Mouse (Mus musculus) embryonic facial prominence, embryonic 15.5 days (tissue): ENCODE results near the gene Wfdc15a. TPM values are rescaled to one million over a fixed set of nuclear protein-coding genes. Genes with fewer than 3 reads are reported as not detected.

Experiments used
- ATAC-seq: fragments of 200-750 bp; cut with Nextera tagmentation; 2 replicates; pipeline ENCODE4 v1.8.0; 2017; ENCODE audit warnings: low read depth, moderate TSS enrichment; ENCODE audit not compliant: insufficient number of reproducible peaks, low FRiP score, low TSS enrichment
- H3K27ac ChIP-seq: fragments of 300-500 bp; sonication (generic); replicated peaks from 2 replicates; pipeline ENCODE4 v1.5.1; 2015; ENCODE audit warnings: mild to moderate bottlenecking, inconsistent platforms
- H3K27me3 ChIP-seq: fragments of 300-500 bp; sonication (generic); 2 replicates; pipeline ENCODE4 v1.6.1; 2015; ENCODE audit warnings: inconsistent platforms
- H3K36me3 ChIP-seq: fragments of 300-500 bp; sonication (generic); 2 replicates; pipeline ENCODE4 v1.6.1; 2015; ENCODE audit warnings: mild to moderate bottlenecking, inconsistent platforms
- H3K4me1 ChIP-seq: fragments of 300-500 bp; sonication (generic); 2 replicates; pipeline ENCODE4 v1.6.1; 2015; ENCODE audit warnings: inconsistent platforms
- H3K4me2 ChIP-seq: fragments of 300-500 bp; sonication (generic); replicated peaks from 2 replicates; pipeline ENCODE4 v1.6.1; 2015; ENCODE audit warnings: mild to moderate bottlenecking, inconsistent platforms
- H3K4me3 ChIP-seq: fragments of 300-500 bp; sonication (generic); replicated peaks from 2 replicates; pipeline ENCODE4 v1.5.1; 2015; ENCODE audit warnings: mild to moderate bottlenecking, inconsistent platforms
- H3K9ac ChIP-seq: fragments of 300-500 bp; sonication (generic); 2 replicates; pipeline ENCODE4 v1.6.1; 2015; ENCODE audit warnings: inconsistent platforms
- H3K9me3 ChIP-seq: fragments of 300-500 bp; sonication (generic); replicated peaks from 2 replicates; pipeline ENCODE4 v1.6.1; 2016; ENCODE audit warnings: inconsistent platforms
- WGBS: fragments of 180-500 bp; shearing (Covaris S2); methylation state at CpG from one replicate; pipeline ENCODE4 v1.1.7; 2015; 5-methylcytosine and 5-hydroxymethylcytosine counted together
- polyA plus RNA-seq: library from polyadenylated mRNA; unstranded; fragments of >200 nt; fragmentation: Nextera tagmentation; extraction: Ambion mirVana; gene quantifications from 2 replicates; pipeline ENCODE4 v1.2.1, GENCODE M21; 2015

Gene Wfdc15a
- polyA plus RNA-seq, 1 experiment from 2014 or later = not detected

DNA sequence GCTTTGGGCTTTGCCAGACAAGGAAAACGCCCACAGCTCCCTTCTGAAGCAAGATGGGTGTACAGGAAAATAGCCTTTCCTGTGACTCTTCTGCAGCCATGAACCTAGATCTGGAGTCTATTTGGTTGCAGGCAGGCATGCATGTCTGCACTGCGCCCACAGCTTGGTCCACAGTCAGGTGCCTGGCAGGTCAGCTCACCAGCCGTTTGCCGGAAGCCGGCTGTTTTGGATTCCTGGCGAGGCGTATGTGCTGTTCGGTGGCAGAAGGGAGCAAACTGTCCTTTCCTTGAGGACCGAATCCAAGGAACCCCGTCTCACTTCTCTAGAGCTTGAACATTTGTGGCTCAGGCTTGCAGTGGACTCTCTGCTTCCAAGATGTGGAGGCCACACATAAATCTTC, 45.9 kb downstream of the Wfdc15a start:
- Histone ChIP-seq H3K4me3 (no peak overlapping the region), H3K27me3 (no peaks in the 10 kb centered on the region), H3K9ac (no peak overlapping the region), H3K4me1 (peaks cover 14% of the 10 kb centered on the region), H3K36me3 (peaks cover 12% of the 10 kb centered on the region), H3K9me3 (no peaks in the 10 kb centered on the region), H3K4me2 (no peak overlapping the region), H3K27ac (no peak overlapping the region)
- 94% methylated on average over 10 of the region's 10 CpGs for WGBS
- ATAC-seq = no peak

- no peak overlapping the region for H3K9ac ChIP-seq
- peaks cover 14% of the 10 kb centered on the region for H3K4me1 ChIP-seq
- ATAC-seq = no peak
- H3K27me3 ChIP-seq = no peaks in the 10 kb centered on the region
- H3K9me3 ChIP-seq = no peaks in the 10 kb centered on the region
- no peak overlapping the region for H3K4me3 ChIP-seq
- H3K27ac ChIP-seq = no peak overlapping the region
- H3K4me2 ChIP-seq = no peak overlapping the region
- 93% methylated on average over 11 of the region's 11 CpGs for WGBS
- peaks cover 12% of the 10 kb centered on the region for H3K36me3 ChIP-seq
Measured at GRCm38 (mm10) chr2:164152341-164152740, 47.6 kb downstream of the Wfdc15a start.

DNA sequence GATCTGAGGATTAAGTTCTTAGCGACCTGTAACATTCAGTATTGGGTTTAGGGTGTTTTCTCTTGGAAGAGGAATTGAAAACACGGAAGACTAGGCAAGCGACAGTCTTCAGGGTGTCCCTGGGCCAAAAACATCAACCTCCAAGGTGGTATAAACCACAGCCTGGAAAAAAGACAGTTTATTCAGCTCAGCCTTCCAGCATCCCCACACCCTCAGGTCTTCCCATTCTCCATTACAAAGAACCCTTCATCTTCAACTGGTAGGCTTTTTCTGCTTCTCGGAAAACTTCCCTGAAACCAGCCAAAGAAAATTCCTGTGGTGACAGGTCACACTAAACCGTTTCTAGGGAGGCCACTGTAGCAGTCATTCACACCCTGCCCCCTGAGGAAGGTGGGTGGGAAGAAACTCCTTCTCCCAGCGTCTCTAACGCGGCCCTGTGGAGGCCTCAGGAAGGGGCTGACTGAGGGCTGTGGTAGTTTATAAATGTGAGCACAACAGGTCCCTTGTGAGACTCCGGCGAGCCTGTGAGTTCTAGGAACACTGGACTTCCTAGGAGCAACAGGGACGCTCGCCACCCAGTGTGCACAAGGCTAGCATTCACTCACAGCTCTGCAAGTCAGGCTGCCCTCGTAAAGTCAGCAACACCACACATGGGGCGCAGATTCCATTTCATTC, 49.7 kb downstream of the Wfdc15a start:
- Histone ChIP-seq H3K9ac (no peak overlapping the region), H3K4me3 (no peak overlapping the region), H3K9me3 (no peaks in the 10 kb centered on the region), H3K27ac (peak overlapping the region; percentile 66), H3K27me3 (no peaks in the 10 kb centered on the region), H3K4me1 (peaks cover 14% of the 10 kb centered on the region), H3K4me2 (no peak overlapping the region), H3K36me3 (peaks cover 16% of the 10 kb centered on the region)
- WGBS = 29% methylated on average over 14 of the region's 14 CpGs
- peak; percentile 78 for ATAC-seq

Other genes starting within 250 kb of the Wfdc15a start
- 291 and 294 TPM in 2 replicates for gene Ywhab, start 205.2 kb downstream of the Wfdc15a start, polyA plus RNA-seq
- gene Pabpc1l, start 174.7 kb downstream of the Wfdc15a start, polyA plus RNA-seq = 2.0 and 2.1 TPM in 2 replicates
- 18.2 and 18.7 TPM in 2 replicates for gene Stk4, start 129.8 kb downstream of the Wfdc15a start, polyA plus RNA-seq
- 59.1 and 66.0 TPM in 2 replicates for gene Tomm34, start 129.0 kb downstream of the Wfdc15a start, polyA plus RNA-seq
- 0.49 and 0.96 TPM in 2 replicates for gene Kcns1, start 29.0 kb downstream of the Wfdc15a start, polyA plus RNA-seq
- 6.1 and 6.6 TPM in 2 replicates for gene Wfdc5, start 17.4 kb downstream of the Wfdc15a start, polyA plus RNA-seq
- 0.22 TPM in 1 of 2 replicates, not detected in the other for gene Wfdc12, start 9.5 kb downstream of the Wfdc15a start, polyA plus RNA-seq
- gene Wfdc15b, start 21.5 kb upstream of the Wfdc15a start, polyA plus RNA-seq = not detected in 2 replicates
- gene Svs2, start 38.3 kb upstream of the Wfdc15a start, polyA plus RNA-seq = not detected in 2 replicates
- not detected in 2 replicates for gene Svs3b, start 56.5 kb upstream of the Wfdc15a start, polyA plus RNA-seq
- not detected in 2 replicates for gene Svs4, start 78.3 kb upstream of the Wfdc15a start, polyA plus RNA-seq
- not detected in 2 replicates for gene Svs3a, start 89.1 kb upstream of the Wfdc15a start, polyA plus RNA-seq
- not detected in 2 replicates for gene Svs6, start 116.6 kb upstream of the Wfdc15a start, polyA plus RNA-seq
- gene Svs5, start 132.6 kb upstream of the Wfdc15a start, polyA plus RNA-seq = not detected in 2 replicates
- gene Slpi, start 189.0 kb upstream of the Wfdc15a start, polyA plus RNA-seq = 9.9 and 14.5 TPM in 2 replicates
- gene Rbpjl, start 203.0 kb upstream of the Wfdc15a start, polyA plus RNA-seq = 0.50 and 0.98 TPM in 2 replicates
- 33.4 and 58.2 TPM in 2 replicates for gene Matn4, start 205.0 kb upstream of the Wfdc15a start, polyA plus RNA-seq
- gene Sdc4, start 243.8 kb upstream of the Wfdc15a start, polyA plus RNA-seq = 113 and 114 TPM in 2 replicates